Mouse (Mus musculus): ENCODE measurements around the gene Ndufa13. TPM values are rescaled to one million over a fixed set of nuclear protein-coding genes. Genes with fewer than 3 reads are reported as not detected.

Ndufa13 gene
- polyA plus RNA-seq, 1 experiment from 2014 or later: 205 TPM

GRCm38 (mm10) chr8:69850926-69851506 lies 51.3 kb downstream of the Ndufa13 start:
- H3K36me3 ChIP-seq (ENCODE audit: control insufficient read depth, insufficient read depth, low read length): no peaks in the 10 kb centered on the region
- WGBS: 79% methylated on average over 7 of the region's 7 CpGs
- H3K4me2 ChIP-seq (replicated peaks; ENCODE audit: low read depth): no peak overlapping the region
- H3K4me1 ChIP-seq (replicated peaks; ENCODE audit: control insufficient read depth, insufficient read depth): no peaks in the 10 kb centered on the region
- H3K4me3 ChIP-seq (ENCODE audit: low read depth, low read length): no peak overlapping the region
- peak overlapping the region; percentile 56; the same call in 1 of the 2 replicates for H3K27ac ChIP-seq (replicated peaks)
- H3K9ac ChIP-seq (ENCODE audit: low read length): no peak overlapping the region
- no peaks in the 10 kb centered on the region for H3K27me3 ChIP-seq (ENCODE audit: control insufficient read depth, insufficient read depth, low read length)
- ATAC-seq (ENCODE audit: low FRiP score, low TSS enrichment): peak; percentile 11; the same call in 1 of the 2 replicates
- no peaks in the 10 kb centered on the region for H3K9me3 ChIP-seq (ENCODE audit: control insufficient read depth, low read length)
- TF ChIP-seq CTCF (IDR thresholded peaks at IDR 0.05; ENCODE audit: low read depth): no peak
- TF ChIP-seq EP300 (optimal IDR thresholded peaks at IDR 0.05): no peak
- DNase-seq (ENCODE audit: low spot score): peak; percentile 53

GRCm38 (mm10) chr8:69849899-69850298 lies 52.5 kb downstream of the Ndufa13 start:
- TF ChIP-seq CTCF (IDR thresholded peaks at IDR 0.05; ENCODE audit: low read depth) (peak; percentile 62), EP300 (optimal IDR thresholded peaks at IDR 0.05) (no peak)
- Histone ChIP-seq H3K9ac (ENCODE audit: low read length) (no peak overlapping the region), H3K4me3 (ENCODE audit: low read depth, low read length) (no peak overlapping the region), H3K4me2 (replicated peaks; ENCODE audit: low read depth) (no peak overlapping the region), H3K27me3 (ENCODE audit: control insufficient read depth, insufficient read depth, low read length) (no peaks in the 10 kb centered on the region), H3K4me1 (replicated peaks; ENCODE audit: control insufficient read depth, insufficient read depth) (no peaks in the 10 kb centered on the region), H3K27ac (replicated peaks) (no peak overlapping the region), H3K36me3 (ENCODE audit: control insufficient read depth, insufficient read depth, low read length) (no peaks in the 10 kb centered on the region), H3K9me3 (ENCODE audit: control insufficient read depth, low read length) (no peaks in the 10 kb centered on the region)
- ATAC-seq (ENCODE audit: low FRiP score, low TSS enrichment) (no peak), DNase-seq (ENCODE audit: low spot score) (peak; percentile 51)
- WGBS: 48% methylated on average over 3 of the region's 3 CpGs

- DNase-seq (ENCODE audit: low spot score): peak; percentile 81
- no peaks in the 10 kb centered on the region for H3K27me3 ChIP-seq (ENCODE audit: control insufficient read depth, insufficient read depth, low read length)
- H3K4me3 ChIP-seq (ENCODE audit: low read depth, low read length): no peak overlapping the region
- no peak overlapping the region for H3K4me2 ChIP-seq (replicated peaks; ENCODE audit: low read depth)
- H3K36me3 ChIP-seq (ENCODE audit: control insufficient read depth, insufficient read depth, low read length): no peaks in the 10 kb centered on the region
- H3K9ac ChIP-seq (ENCODE audit: low read length): no peak overlapping the region
- no peak for TF ChIP-seq CTCF (IDR thresholded peaks at IDR 0.05; ENCODE audit: low read depth)
- no peak for TF ChIP-seq EP300 (optimal IDR thresholded peaks at IDR 0.05)
- H3K9me3 ChIP-seq (ENCODE audit: control insufficient read depth, low read length): no peaks in the 10 kb centered on the region
- 45% methylated on average over 8 of the region's 8 CpGs for WGBS
- H3K27ac ChIP-seq (replicated peaks): peak overlapping the region; percentile 80
- peak; percentile 96 for ATAC-seq (ENCODE audit: low FRiP score, low TSS enrichment)
- H3K4me1 ChIP-seq (replicated peaks; ENCODE audit: control insufficient read depth, insufficient read depth): no peaks in the 10 kb centered on the region
These were observed 53.4 kb downstream of the Ndufa13 start for GRCm38 (mm10) chr8:69848951-69849350.

- DNase-seq (ENCODE audit: low spot score) (no peak), ATAC-seq (ENCODE audit: low FRiP score, low TSS enrichment) (no peak)
- TF ChIP-seq EP300 (optimal IDR thresholded peaks at IDR 0.05): no peak
- no peak for TF ChIP-seq CTCF (IDR thresholded peaks at IDR 0.05; ENCODE audit: low read depth)
- no peaks in the 10 kb centered on the region for H3K36me3 ChIP-seq (ENCODE audit: control insufficient read depth, insufficient read depth, low read length)
- H3K9ac ChIP-seq (ENCODE audit: low read length): no peak overlapping the region
- H3K27ac ChIP-seq (replicated peaks): no peak overlapping the region
- no peaks in the 10 kb centered on the region for H3K27me3 ChIP-seq (ENCODE audit: control insufficient read depth, insufficient read depth, low read length)
- 71% methylated on average over 3 of the region's 3 CpGs for WGBS
- no peaks in the 10 kb centered on the region for H3K9me3 ChIP-seq (ENCODE audit: control insufficient read depth, low read length)
- H3K4me3 ChIP-seq (ENCODE audit: low read depth, low read length): no peak overlapping the region
- H3K4me1 ChIP-seq (replicated peaks; ENCODE audit: control insufficient read depth, insufficient read depth): no peaks in the 10 kb centered on the region
- no peak overlapping the region for H3K4me2 ChIP-seq (replicated peaks; ENCODE audit: low read depth)
These were observed 54.9 kb downstream of the Ndufa13 start for GRCm38 (mm10) chr8:69847167-69848065.

Other genes starting within 250 kb of the Ndufa13 start
- gene Zfp964, start 248.1 kb downstream of the Ndufa13 start, polyA plus RNA-seq (2015; fragmentation: Nextera tagmentation; extraction: Ambion mirVana): 0.57 and 0.61 TPM in 2 replicates
- 11.1 and 12.3 TPM in 2 replicates for gene Zfp869, start 191.8 kb downstream of the Ndufa13 start, polyA plus RNA-seq (2015; fragmentation: Nextera tagmentation; extraction: Ambion mirVana)
- gene Zfp963, start 152.6 kb downstream of the Ndufa13 start, polyA plus RNA-seq (2015; fragmentation: Nextera tagmentation; extraction: Ambion mirVana): 2.8 and 3.3 TPM in 2 replicates
- 0.34 and 0.39 TPM in 2 replicates for gene Gm20422, start 127.7 kb downstream of the Ndufa13 start, polyA plus RNA-seq (2015; fragmentation: Nextera tagmentation; extraction: Ambion mirVana)
- 19.4 and 21.5 TPM in 2 replicates for gene Atp13a1, start 111.4 kb downstream of the Ndufa13 start, polyA plus RNA-seq (2015; fragmentation: Nextera tagmentation; extraction: Ambion mirVana)
- 8.4 and 9.0 TPM in 2 replicates for gene Zfp866, start 111.4 kb downstream of the Ndufa13 start, polyA plus RNA-seq (2015; fragmentation: Nextera tagmentation; extraction: Ambion mirVana)
- 5.8 and 6.0 TPM in 2 replicates for gene Gmip, start 93.9 kb downstream of the Ndufa13 start, polyA plus RNA-seq (2015; fragmentation: Nextera tagmentation; extraction: Ambion mirVana)
- 0.24 and 0.28 TPM in 2 replicates for gene Lpar2, start 80.1 kb downstream of the Ndufa13 start, polyA plus RNA-seq (2015; fragmentation: Nextera tagmentation; extraction: Ambion mirVana)
- 4.9 and 5.1 TPM in 2 replicates for gene Pbx4, start 70.1 kb downstream of the Ndufa13 start, polyA plus RNA-seq (2015; fragmentation: Nextera tagmentation; extraction: Ambion mirVana)
- 0.30 and 0.36 TPM in 2 replicates for gene Cilp2, start 14.9 kb downstream of the Ndufa13 start, polyA plus RNA-seq (2015; fragmentation: Nextera tagmentation; extraction: Ambion mirVana)
- gene Tssk6, start 374 bp downstream of the Ndufa13 start, polyA plus RNA-seq (2015; fragmentation: Nextera tagmentation; extraction: Ambion mirVana): 2.1 and 2.7 TPM in 2 replicates
- 1.6 and 2.7 TPM in 2 replicates for gene Yjefn3, start 154 bp upstream of the Ndufa13 start, polyA plus RNA-seq (2015; fragmentation: Nextera tagmentation; extraction: Ambion mirVana)
- gene Gatad2a, start 93.8 kb upstream of the Ndufa13 start, polyA plus RNA-seq (2015; fragmentation: Nextera tagmentation; extraction: Ambion mirVana): 32.4 and 36.4 TPM in 2 replicates
- gene Mau2, start 140.2 kb upstream of the Ndufa13 start, polyA plus RNA-seq (2015; fragmentation: Nextera tagmentation; extraction: Ambion mirVana): 22.4 and 24.4 TPM in 2 replicates
- 21.2 and 22.0 TPM in 2 replicates for gene Sugp1, start 140.3 kb upstream of the Ndufa13 start, polyA plus RNA-seq (2015; fragmentation: Nextera tagmentation; extraction: Ambion mirVana)
- gene Tm6sf2, start 170.4 kb upstream of the Ndufa13 start, polyA plus RNA-seq (2015; fragmentation: Nextera tagmentation; extraction: Ambion mirVana): 1.0 and 1.5 TPM in 2 replicates
- gene Hapln4, start 180.9 kb upstream of the Ndufa13 start, polyA plus RNA-seq (2015; fragmentation: Nextera tagmentation; extraction: Ambion mirVana): 0.02 and 0.10 TPM in 2 replicates
- gene Ncan, start 218.3 kb upstream of the Ndufa13 start, polyA plus RNA-seq (2015; fragmentation: Nextera tagmentation; extraction: Ambion mirVana): 0.17 and 0.27 TPM in 2 replicates
- gene Nr2c2ap, start 228.8 kb upstream of the Ndufa13 start, polyA plus RNA-seq (2015; fragmentation: Nextera tagmentation; extraction: Ambion mirVana): 31.9 and 33.6 TPM in 2 replicates
- gene Rfxank, start 236.6 kb upstream of the Ndufa13 start, polyA plus RNA-seq (2015; fragmentation: Nextera tagmentation; extraction: Ambion mirVana): 8.9 and 9.8 TPM in 2 replicates
- 30.1 and 30.5 TPM in 2 replicates for gene Borcs8, start 236.9 kb upstream of the Ndufa13 start, polyA plus RNA-seq (2015; fragmentation: Nextera tagmentation; extraction: Ambion mirVana)
- gene Mef2b, start 237.2 kb upstream of the Ndufa13 start, polyA plus RNA-seq (2015; fragmentation: Nextera tagmentation; extraction: Ambion mirVana): 0.10 TPM in 1 of 2 replicates, not detected in the other

Measured in stomach, postnatal 0 days (tissue).